Mouse (Mus musculus) cerebellum, adult 2 months (tissue): ENCODE measurements around the gene Grb14.

Source experiments
- CTCF ChIP-seq: fragments of 200-500 bp; IDR thresholded peaks from 2 replicates; pipeline ENCODE4 v1.5.1; 2011; ENCODE audit warnings: low read depth, mild to moderate bottlenecking, control low read depth, low read length, moderate library complexity, borderline replicate concordance; ENCODE audit not compliant: insufficient read depth
- POLR2A ChIP-seq: fragments of 200-500 bp; IDR thresholded peaks from 2 replicates; pipeline ENCODE4 v1.6.1; 2011; ENCODE audit warnings: low read length, control low read depth, borderline replicate concordance; ENCODE audit not compliant: insufficient read depth

DNA sequence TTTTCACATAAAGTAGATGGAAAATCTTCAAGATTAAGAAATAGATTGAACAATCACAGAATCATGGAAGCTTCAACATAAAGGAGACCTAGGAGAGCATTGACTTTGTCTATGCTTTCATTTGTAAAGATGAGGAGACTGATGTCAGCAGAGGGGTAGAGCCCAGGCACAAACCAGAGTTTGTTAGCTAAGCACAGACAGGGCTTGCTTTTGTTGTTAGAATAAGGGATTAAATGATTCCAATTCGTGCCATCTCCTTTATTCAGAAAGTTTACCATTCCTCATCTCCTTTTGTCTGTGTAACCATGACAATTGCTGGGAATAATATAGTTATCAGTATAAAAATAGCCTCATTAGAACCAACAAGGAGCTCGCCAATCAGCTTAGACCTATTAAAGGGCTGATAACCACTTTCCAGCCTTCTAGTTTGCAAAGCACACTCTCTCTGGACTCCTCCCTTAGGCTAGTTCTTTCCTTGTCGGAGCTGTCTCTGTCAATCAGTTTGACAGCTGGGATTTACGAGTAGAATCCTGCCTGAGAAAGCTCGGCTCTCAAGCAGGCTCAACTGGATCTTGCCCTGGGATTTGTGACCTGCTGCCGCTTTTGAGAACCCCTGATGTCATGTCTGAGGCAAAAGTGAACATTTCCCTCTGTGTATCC lies 137.6 kb downstream of the Grb14 start:
- TF ChIP-seq CTCF (no peak), POLR2A (no peak)
